Mouse (Mus musculus) kidney, adult 8-10 months (tissue): ENCODE measurements around the gene Foxc2.

Source experiments
- DNase-seq, 2 experiments: peaks; one replicate each; pipeline ENCODE4 v3.0.0; 2022

Foxc2 gene

DNA sequence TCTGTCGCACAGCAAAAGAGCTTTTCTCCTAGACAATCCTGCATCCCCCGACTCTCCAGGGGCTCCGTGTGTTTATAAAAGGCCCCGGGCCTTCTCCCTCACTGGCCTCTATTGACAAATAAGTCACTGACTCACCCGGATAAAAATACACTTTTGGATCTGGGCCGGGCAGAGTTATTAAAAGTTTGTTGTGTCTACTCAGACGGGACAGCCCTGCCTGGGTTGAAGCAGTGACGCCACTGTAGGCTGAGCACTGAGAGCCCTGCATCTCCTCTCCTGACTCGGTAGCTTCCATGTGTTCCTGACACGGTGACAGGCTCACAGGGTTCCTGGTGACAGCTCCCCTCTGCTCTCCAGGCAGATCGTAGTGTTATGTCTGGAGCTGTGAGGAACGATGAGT lies 36.4 kb downstream of the Foxc2 start:
- DNase-seq: no peak

DNA sequence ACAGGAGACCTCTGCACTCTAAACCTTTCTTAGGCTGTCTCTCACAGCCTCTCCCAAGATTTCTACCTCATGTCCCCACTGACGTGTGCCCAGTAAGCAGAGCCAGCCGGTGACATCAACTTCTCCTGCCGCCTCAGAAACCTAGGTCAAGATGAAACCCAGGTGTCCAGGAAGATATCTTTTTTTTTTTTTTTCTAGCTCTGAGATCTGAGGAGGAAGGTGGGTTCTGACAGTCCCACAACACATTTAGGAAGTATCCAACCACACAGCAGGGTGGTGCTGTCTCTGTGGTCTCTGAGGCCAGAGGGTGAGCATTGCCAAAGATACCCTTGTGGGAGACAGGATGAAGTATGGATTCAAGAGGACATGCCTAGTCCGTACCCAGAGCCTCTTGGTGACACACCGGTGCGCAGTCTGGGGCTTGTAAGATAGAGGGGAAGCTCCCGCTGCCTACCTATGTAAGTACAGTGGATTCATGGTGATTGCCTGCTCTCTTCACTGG lies 41.1 kb downstream of the Foxc2 start:
- no peak for DNase-seq

GRCm38 (mm10) chr8:121158812-121159211 lies 42.8 kb downstream of the Foxc2 start:
- no peak for DNase-seq

GRCm38 (mm10) chr8:121161437-121161836 lies 45.5 kb downstream of the Foxc2 start:
- DNase-seq: no peak

- DNase-seq: no peak
These were observed 46.4 kb downstream of the Foxc2 start for GRCm38 (mm10) chr8:121162413-121162812.

- no peak for DNase-seq
These were observed 47.1 kb downstream of the Foxc2 start for GRCm38 (mm10) chr8:121162906-121163695.

- DNase-seq: peak; percentile 48 to 55
These were observed 48.1 kb downstream of the Foxc2 start for GRCm38 (mm10) chr8:121164017-121164469.

GRCm38 (mm10) chr8:121168033-121168432 lies 52.1 kb downstream of the Foxc2 start:
- no peak for DNase-seq
